Mouse (Mus musculus): ENCODE measurements around the gene Tmprss13. TPM values are rescaled to one million over a fixed set of nuclear protein-coding genes. Genes with fewer than 3 reads are reported as not detected.

Tmprss13 gene
- polyA plus RNA-seq, 1 experiment from 2014 or later, result 0.07 TPM

- WGBS, result 44% methylated on average over 10 of the region's 10 CpGs
- Histone ChIP-seq H3K4me3 (replicated peaks; ENCODE audit: low read depth, low read length) (no peak overlapping the region), H3K9me3 (ENCODE audit: control insufficient read depth, low read length) (no peaks in the 10 kb centered on the region), H3K4me2 (ENCODE audit: low read length) (no peak overlapping the region), H3K9ac (replicated peaks; ENCODE audit: low read length) (no peak overlapping the region; the same call in 1 of the 2 replicates), H3K27ac (replicated peaks; ENCODE audit: low read depth, low read length) (peak overlapping the region; percentile 66), H3K36me3 (ENCODE audit: control insufficient read depth, insufficient read depth, low read length) (peaks cover 7% of the 10 kb centered on the region; the same call in 1 of the 2 replicates), H3K27me3 (ENCODE audit: control insufficient read depth, insufficient read depth, low read length) (no peaks in the 10 kb centered on the region), H3K4me1 (ENCODE audit: control insufficient read depth, insufficient read depth, low read length) (peaks cover 20% of the 10 kb centered on the region)
- ATAC-seq (ENCODE audit: low FRiP score, low TSS enrichment) (peak; percentile 57), DNase-seq (peak; percentile 46)
These were observed 61.7 kb downstream of the Tmprss13 start for GRCm38 (mm10) chr9:45380411-45381251.

GRCm38 (mm10) chr9:45382336-45382735 lies 63.4 kb downstream of the Tmprss13 start:
- Histone ChIP-seq H3K9ac (replicated peaks; ENCODE audit: low read length) (no peak overlapping the region), H3K4me2 (ENCODE audit: low read length) (no peak overlapping the region), H3K36me3 (ENCODE audit: control insufficient read depth, insufficient read depth, low read length) (0 out of 2 replicates have a peak, but pooled peaks cover 3% of the 10 kb centered on the region), H3K4me3 (replicated peaks; ENCODE audit: low read depth, low read length) (no peak overlapping the region), H3K27me3 (ENCODE audit: control insufficient read depth, insufficient read depth, low read length) (no peaks in the 10 kb centered on the region), H3K9me3 (ENCODE audit: control insufficient read depth, low read length) (no peaks in the 10 kb centered on the region), H3K4me1 (ENCODE audit: control insufficient read depth, insufficient read depth, low read length) (peaks cover 20% of the 10 kb centered on the region), H3K27ac (replicated peaks; ENCODE audit: low read depth, low read length) (no peak overlapping the region)
- DNase-seq (no peak), ATAC-seq (ENCODE audit: low FRiP score, low TSS enrichment) (no peak)
- 89% methylated on average over 5 of the region's 5 CpGs for WGBS

- Histone ChIP-seq H3K4me1 (ENCODE audit: control insufficient read depth, insufficient read depth, low read length) (peaks cover 20% of the 10 kb centered on the region), H3K36me3 (ENCODE audit: control insufficient read depth, insufficient read depth, low read length) (0 out of 2 replicates have a peak, but pooled peaks cover under 1% of the 10 kb centered on the region), H3K9ac (replicated peaks; ENCODE audit: low read length) (no peak overlapping the region), H3K27me3 (ENCODE audit: control insufficient read depth, insufficient read depth, low read length) (no peaks in the 10 kb centered on the region), H3K9me3 (ENCODE audit: control insufficient read depth, low read length) (no peaks in the 10 kb centered on the region), H3K4me2 (ENCODE audit: low read length) (no peak overlapping the region), H3K27ac (replicated peaks; ENCODE audit: low read depth, low read length) (no peak overlapping the region), H3K4me3 (replicated peaks; ENCODE audit: low read depth, low read length) (no peak overlapping the region)
- DNase-seq, result no peak
- ATAC-seq (ENCODE audit: low FRiP score, low TSS enrichment), result no peak
- WGBS, result 81% methylated on average over 5 of the region's 5 CpGs
These were observed 63.9 kb downstream of the Tmprss13 start for GRCm38 (mm10) chr9:45382834-45383233.

- no peak overlapping the region for H3K27ac ChIP-seq (replicated peaks; ENCODE audit: low read depth, low read length)
- no peaks in the 10 kb centered on the region for H3K27me3 ChIP-seq (ENCODE audit: control insufficient read depth, insufficient read depth, low read length)
- H3K9me3 ChIP-seq (ENCODE audit: control insufficient read depth, low read length), result no peaks in the 10 kb centered on the region
- H3K4me1 ChIP-seq (ENCODE audit: control insufficient read depth, insufficient read depth, low read length), result peaks cover 15% of the 10 kb centered on the region
- H3K4me2 ChIP-seq (ENCODE audit: low read length), result no peak overlapping the region
- DNase-seq, result no peak
- no peak for ATAC-seq (ENCODE audit: low FRiP score, low TSS enrichment)
- H3K36me3 ChIP-seq (ENCODE audit: control insufficient read depth, insufficient read depth, low read length), result no peaks in the 10 kb centered on the region
- no peak overlapping the region for H3K4me3 ChIP-seq (replicated peaks; ENCODE audit: low read depth, low read length)
- WGBS, result 91% methylated on average over 6 of the region's 6 CpGs
- H3K9ac ChIP-seq (replicated peaks; ENCODE audit: low read length), result no peak overlapping the region
These were observed 65.0 kb downstream of the Tmprss13 start for GRCm38 (mm10) chr9:45383883-45384282.

- no peak overlapping the region for H3K4me2 ChIP-seq (ENCODE audit: low read length)
- 93% methylated on average over 5 of the region's 5 CpGs for WGBS
- no peak overlapping the region for H3K4me3 ChIP-seq (replicated peaks; ENCODE audit: low read depth, low read length)
- H3K4me1 ChIP-seq (ENCODE audit: control insufficient read depth, insufficient read depth, low read length), result no peaks in the 10 kb centered on the region
- no peaks in the 10 kb centered on the region for H3K27me3 ChIP-seq (ENCODE audit: control insufficient read depth, insufficient read depth, low read length)
- H3K9ac ChIP-seq (replicated peaks; ENCODE audit: low read length), result no peak overlapping the region
- H3K27ac ChIP-seq (replicated peaks; ENCODE audit: low read depth, low read length), result no peak overlapping the region
- ATAC-seq (ENCODE audit: low FRiP score, low TSS enrichment) (no peak), DNase-seq (no peak)
- H3K9me3 ChIP-seq (ENCODE audit: control insufficient read depth, low read length), result no peaks in the 10 kb centered on the region
- H3K36me3 ChIP-seq (ENCODE audit: control insufficient read depth, insufficient read depth, low read length), result peaks cover 14% of the 10 kb centered on the region
These were observed 67.8 kb downstream of the Tmprss13 start for GRCm38 (mm10) chr9:45386698-45387097.

- Histone ChIP-seq H3K4me2 (ENCODE audit: low read length) (no peak overlapping the region), H3K36me3 (ENCODE audit: control insufficient read depth, insufficient read depth, low read length) (peaks cover 31% of the 10 kb centered on the region), H3K4me3 (replicated peaks; ENCODE audit: low read depth, low read length) (no peak overlapping the region), H3K4me1 (ENCODE audit: control insufficient read depth, insufficient read depth, low read length) (no peaks in the 10 kb centered on the region), H3K9ac (replicated peaks; ENCODE audit: low read length) (no peak overlapping the region), H3K9me3 (ENCODE audit: control insufficient read depth, low read length) (no peaks in the 10 kb centered on the region), H3K27me3 (ENCODE audit: control insufficient read depth, insufficient read depth, low read length) (no peaks in the 10 kb centered on the region), H3K27ac (replicated peaks; ENCODE audit: low read depth, low read length) (no peak overlapping the region)
- 43% methylated on average over 12 of the region's 12 CpGs for whole genome bisulfite sequencing
- peak; percentile 62; the same call in 1 of the 2 replicates for ATAC-seq (ENCODE audit: low FRiP score, low TSS enrichment)
- peak; percentile 92 for DNase-seq
These were observed 69.6 kb downstream of the Tmprss13 start for GRCm38 (mm10) chr9:45388385-45388994.

GRCm38 (mm10) chr9:45389596-45389995 lies 70.7 kb downstream of the Tmprss13 start:
- DNase-seq (no peak), ATAC-seq (ENCODE audit: low FRiP score, low TSS enrichment) (no peak)
- WGBS, result 92% methylated on average over 8 of the region's 8 CpGs
- no peak overlapping the region for H3K27ac ChIP-seq (replicated peaks; ENCODE audit: low read depth, low read length)
- H3K9ac ChIP-seq (replicated peaks; ENCODE audit: low read length), result no peak overlapping the region
- H3K27me3 ChIP-seq (ENCODE audit: control insufficient read depth, insufficient read depth, low read length), result no peaks in the 10 kb centered on the region
- no peak overlapping the region for H3K4me2 ChIP-seq (ENCODE audit: low read length)
- H3K9me3 ChIP-seq (ENCODE audit: control insufficient read depth, low read length), result no peaks in the 10 kb centered on the region
- H3K4me1 ChIP-seq (ENCODE audit: control insufficient read depth, insufficient read depth, low read length), result no peaks in the 10 kb centered on the region
- no peak overlapping the region for H3K4me3 ChIP-seq (replicated peaks; ENCODE audit: low read depth, low read length)
- H3K36me3 ChIP-seq (ENCODE audit: control insufficient read depth, insufficient read depth, low read length), result peaks cover 42% of the 10 kb centered on the region

- no peak overlapping the region for H3K27ac ChIP-seq (replicated peaks; ENCODE audit: low read depth, low read length)
- H3K4me2 ChIP-seq (ENCODE audit: low read length), result no peak overlapping the region
- H3K9ac ChIP-seq (replicated peaks; ENCODE audit: low read length), result no peak overlapping the region
- no peak for ATAC-seq (ENCODE audit: low FRiP score, low TSS enrichment)
- 81% methylated on average over 7 of the region's 7 CpGs for WGBS
- no peaks in the 10 kb centered on the region for H3K9me3 ChIP-seq (ENCODE audit: control insufficient read depth, low read length)
- H3K4me1 ChIP-seq (ENCODE audit: control insufficient read depth, insufficient read depth, low read length), result no peaks in the 10 kb centered on the region
- DNase-seq, result no peak
- H3K36me3 ChIP-seq (ENCODE audit: control insufficient read depth, insufficient read depth, low read length), result peaks cover 59% of the 10 kb centered on the region
- no peak overlapping the region for H3K4me3 ChIP-seq (replicated peaks; ENCODE audit: low read depth, low read length)
- no peaks in the 10 kb centered on the region for H3K27me3 ChIP-seq (ENCODE audit: control insufficient read depth, insufficient read depth, low read length)
These were observed 72.4 kb downstream of the Tmprss13 start for GRCm38 (mm10) chr9:45391299-45391698.
